11 mouse cellular contexts compared by ENCODE assay signal in genomic region chr19:32637357-32638275, GRCm38 (mm10). TPM values are rescaled to one million over a fixed set of nuclear protein-coding genes. Genes with fewer than 3 reads are reported as not detected.
A peak's percentile ranks its signal among the peaks of the same experiment; 100 is the strongest.
DNase-seq lines count a peak whose midpoint lies in the region; ATAC-seq and TF ChIP-seq lines count a peak whose summit lies in the region.
"Had no signal": no experiment of that assay in that cellular context is flagged by ENCODE, and none has a peak within 500 bp of the region (broad histone marks: within the 10 kb centered on the region; RNA-seq: fewer than 3 reads in every experiment).

No protein-coding gene starts in this region.

- no peaks in the 10 kb centered on the region for H3K36me3 ChIP-seq in forebrain, embryonic 13.5 days (ENCODE audit: poor library complexity, severe bottlenecking)
- no peaks in the 10 kb centered on the region for H3K36me3 ChIP-seq in forebrain, embryonic 12.5 days (replicated peaks)
- H3K36me3 ChIP-seq: embryonic facial prominence, embryonic 13.5 days; neural tube, embryonic 12.5 days had no signal

- no peak for TF ChIP-seq POLR2A in bone marrow, adult 2 months (IDR thresholded peaks at IDR 0.05; ENCODE audit: borderline replicate concordance, control insufficient read depth, low read depth, low read length)

- no peak overlapping the region for H3K4me2 ChIP-seq in forebrain, embryonic 13.5 days
- no peak overlapping the region for H3K4me2 ChIP-seq in forebrain, embryonic 12.5 days
- H3K4me2 ChIP-seq: embryonic facial prominence, embryonic 13.5 days; neural tube, embryonic 12.5 days had no signal

- ATAC-seq in hematopoietic stem cell, adult 5-6 weeks (replicated peaks in 1 of 2; ENCODE audit: insufficient read depth in 1 of 2, low FRiP score in 2 of 2, low TSS enrichment in 1 of 2, low read depth in 1 of 2, poor library complexity in 2 of 2, severe bottlenecking in 2 of 2): peak; percentile 56 to 84
- no peak for ATAC-seq in forebrain, embryonic 13.5 days
- ATAC-seq in forebrain, embryonic 12.5 days (ENCODE audit: low FRiP score): no peak

- WGBS in bone marrow, adult 2 months: 22% methylated on average over 16 of the region's 16 CpGs
- 73% methylated on average over 16 of the region's 16 CpGs for WGBS in forebrain, embryonic 13.5 days
- 76% methylated on average over 16 of the region's 16 CpGs for WGBS in forebrain, embryonic 12.5 days

- H3K27ac ChIP-seq in bone marrow, adult 2 months (ENCODE audit: control insufficient read depth, insufficient read depth, low read depth, low read length, poor library complexity): peak overlapping the region; percentile 53; the same call in 1 of the 2 replicates
- H3K27ac ChIP-seq in forebrain, embryonic 13.5 days: no peak overlapping the region
- no peak overlapping the region for H3K27ac ChIP-seq in forebrain, embryonic 12.5 days
- H3K27ac ChIP-seq: embryonic facial prominence, embryonic 13.5 days; layer of hippocampus, adult 2 months; neural tube, embryonic 12.5 days had no signal

- H3K4me1 ChIP-seq in bone marrow, adult 2 months (ENCODE audit: control insufficient read depth, insufficient read depth, low read length): peaks cover 3% of the 10 kb centered on the region
- no peaks in the 10 kb centered on the region for H3K4me1 ChIP-seq in forebrain, embryonic 13.5 days
- peaks cover 11% of the 10 kb centered on the region for H3K4me1 ChIP-seq in forebrain, embryonic 12.5 days
- H3K4me1 ChIP-seq: embryonic facial prominence, embryonic 13.5 days; neural tube, embryonic 12.5 days had no signal

- peak overlapping the region; percentile 32 for H3K4me3 ChIP-seq in bone marrow, adult 2 months (replicated peaks; ENCODE audit: control insufficient read depth, low read depth, low read length)
- H3K4me3 ChIP-seq in forebrain, embryonic 13.5 days: no peak overlapping the region
- H3K4me3 ChIP-seq in forebrain, embryonic 12.5 days (replicated peaks): no peak overlapping the region
- H3K4me3 ChIP-seq: embryonic facial prominence, embryonic 13.5 days; layer of hippocampus, adult 2 months; neural tube, embryonic 12.5 days had no signal

- H3K9me3 ChIP-seq in forebrain, embryonic 13.5 days (replicated peaks): no peaks in the 10 kb centered on the region
- no peaks in the 10 kb centered on the region for H3K9me3 ChIP-seq in forebrain, embryonic 12.5 days
- H3K9me3 ChIP-seq: embryonic facial prominence, embryonic 13.5 days; neural tube, embryonic 12.5 days had no signal

- no peaks in the 10 kb centered on the region for H3K27me3 ChIP-seq in forebrain, embryonic 13.5 days
- H3K27me3 ChIP-seq in forebrain, embryonic 12.5 days: no peaks in the 10 kb centered on the region
- H3K27me3 ChIP-seq: embryonic facial prominence, embryonic 13.5 days; neural tube, embryonic 12.5 days had no signal

- peak; percentile 20 for DNase-seq in A20 (ENCODE audit: low read depth, low spot score)
- DNase-seq in lung, postnatal 36 days: peak; percentile 66
- no peak for DNase-seq in urinary bladder, adult 2 months (ENCODE audit: low spot score)
- no peak for DNase-seq in Muller cell, postnatal 12 days (ENCODE audit: inconsistent ontology term)

- H3K9ac ChIP-seq in forebrain, embryonic 13.5 days: no peak overlapping the region
- no peak overlapping the region for H3K9ac ChIP-seq in forebrain, embryonic 12.5 days
- H3K9ac ChIP-seq: embryonic facial prominence, embryonic 13.5 days; neural tube, embryonic 12.5 days had no signal

- no peak for TF ChIP-seq CTCF in bone marrow, adult 2 months (IDR thresholded peaks at IDR 0.05; ENCODE audit: control insufficient read depth, insufficient read depth, low read length)

RNA-seq across cellular contexts. Expression of gene Papss2, which starts 42.0 kb away (rescaled TPM):
- 1.4 and 4.3 TPM in 2 replicates for polyA plus RNA-seq in bone marrow, adult 2 months (2011; ENCODE audit: insufficient read depth, insufficient read length, low replicate concordance, missing spikeins)
- total RNA-seq in hematopoietic stem cell, adult 5-6 weeks (2017): 0.99 and 2.4 TPM in 2 replicates
- polyA plus RNA-seq in forebrain, embryonic 13.5 days (2015; fragmentation: Nextera tagmentation; extraction: Ambion mirVana): 0.37 and 0.53 TPM in 2 replicates
- 5.7 and 6.4 TPM in 2 replicates for polyA plus RNA-seq in urinary bladder, adult 2 months (2012; rRNA removed)
- polyA plus RNA-seq in forebrain, embryonic 12.5 days (2016; fragmentation: Nextera tagmentation; extraction: Ambion mirVana): 3.4 and 4.1 TPM in 2 replicates

Comparison
In these comparisons a context has a peak if more than half of its experiments do, and no peak if none do; other contexts are left out.
1. DNase-seq: peak in A20 (single experiment) and lung, postnatal 36 days (single experiment); none in urinary bladder, adult 2 months (single experiment) and Muller cell, postnatal 12 days (single experiment).
2. ATAC-seq: peak in hematopoietic stem cell, adult 5-6 weeks (2 of 2); none in forebrain, embryonic 13.5 days (single experiment) and forebrain, embryonic 12.5 days (single experiment).